Mouse (Mus musculus) liver, embryonic 16.5 days (tissue): ENCODE measurements around the gene Kcnmb3. TPM values are rescaled to one million over a fixed set of nuclear protein-coding genes. Genes with fewer than 3 reads are reported as not detected.
"Not testable (repeated sequence)": the region's sequence is repeated elsewhere in the genome, so short reads cannot be mapped to it uniquely, and the experiment has no call there.

Source experiments
- ATAC-seq: fragments of 200-750 bp; cut with Nextera tagmentation; 2 replicates; pipeline ENCODE4 v1.8.0; 2017; ENCODE audit warnings: low read depth, mild to moderate bottlenecking, moderate number of reproducible peaks, moderate library complexity
- H3K27ac ChIP-seq: fragments of 300-500 bp; sonication (generic); 2 replicates; pipeline ENCODE4 v1.5.1; 2014; ENCODE audit warnings: mild to moderate bottlenecking, low read length
- H3K27me3 ChIP-seq: fragments of 300-500 bp; sonication (generic); 2 replicates; pipeline ENCODE4 v1.6.1; 2014; ENCODE audit warnings: low read depth, low read length, mixed read lengths; ENCODE audit not compliant: control insufficient read depth, insufficient read depth
- H3K36me3 ChIP-seq: fragments of 300-500 bp; sonication (generic); 2 replicates; pipeline ENCODE4 v1.6.1; 2014; ENCODE audit warnings: mild to moderate bottlenecking; ENCODE audit not compliant: control insufficient read depth, insufficient read depth
- H3K4me1 ChIP-seq: fragments of 300-500 bp; sonication (generic); 2 replicates; pipeline ENCODE4 v1.6.1; 2014; ENCODE audit warnings: low read depth, low read length, mixed read lengths; ENCODE audit not compliant: control insufficient read depth
- H3K4me2 ChIP-seq: fragments of 300-500 bp; sonication (generic); 2 replicates; pipeline ENCODE4 v1.6.1; 2014; ENCODE audit warnings: low read depth, low read length, mixed read lengths
- H3K4me3 ChIP-seq: fragments of 300-500 bp; sonication (generic); 2 replicates; pipeline ENCODE4 v1.5.1; 2014; ENCODE audit warnings: low read depth, mild to moderate bottlenecking, low read length
- H3K9ac ChIP-seq: fragments of 300-500 bp; sonication (generic); 2 replicates; pipeline ENCODE4 v1.6.1; 2014; ENCODE audit warnings: low read depth, low read length
- H3K9me3 ChIP-seq: fragments of 300-500 bp; sonication (generic); replicated peaks from 2 replicates; pipeline ENCODE4 v1.6.1; 2016; ENCODE audit warnings: low read length; ENCODE audit not compliant: control insufficient read depth
- WGBS: fragments of 180-500 bp; shearing (Covaris S2); extraction: QIAGEN DNeasy Blood & Tissue Kit; methylation state at CpG from one replicate; pipeline ENCODE4 v1.1.7; 2014; ENCODE audit not compliant: insufficient replicate concordance; 5-methylcytosine and 5-hydroxymethylcytosine counted together
- polyA plus RNA-seq: library from polyadenylated mRNA; unstranded; fragments of >200 nt; fragmentation: Nextera tagmentation; extraction: Ambion mirVana; gene quantifications from 2 replicates; pipeline ENCODE4 v1.2.1, GENCODE M21; 2015

Gene Kcnmb3
- polyA plus RNA-seq, 1 experiment from 2014 or later, result not detected

GRCm38 (mm10) chr3:32429351-32429750 is 62.7 kb downstream of the Kcnmb3 start:
- not testable (repeated sequence) for H3K4me1 ChIP-seq, H3K9me3 ChIP-seq, H3K27me3 ChIP-seq, H3K4me2 ChIP-seq, ATAC-seq, H3K9ac ChIP-seq, H3K4me3 ChIP-seq, H3K36me3 ChIP-seq, H3K27ac ChIP-seq

- Histone ChIP-seq H3K4me1 (no peaks in the 10 kb centered on the region; the same call in 1 of the 2 replicates), H3K4me2 (no peak overlapping the region), H3K4me3 (no peak overlapping the region), H3K9ac (no peak overlapping the region), H3K27ac (no peak overlapping the region), H3K36me3 (no peaks in the 10 kb centered on the region), H3K9me3 (no peaks in the 10 kb centered on the region), H3K27me3 (no peaks in the 10 kb centered on the region)
- no peak for ATAC-seq
- WGBS, result 69% methylated on average over 4 of the region's 4 CpGs
Observed at GRCm38 (mm10) chr3:32428921-32429320, 63.1 kb downstream of the Kcnmb3 start.

DNA sequence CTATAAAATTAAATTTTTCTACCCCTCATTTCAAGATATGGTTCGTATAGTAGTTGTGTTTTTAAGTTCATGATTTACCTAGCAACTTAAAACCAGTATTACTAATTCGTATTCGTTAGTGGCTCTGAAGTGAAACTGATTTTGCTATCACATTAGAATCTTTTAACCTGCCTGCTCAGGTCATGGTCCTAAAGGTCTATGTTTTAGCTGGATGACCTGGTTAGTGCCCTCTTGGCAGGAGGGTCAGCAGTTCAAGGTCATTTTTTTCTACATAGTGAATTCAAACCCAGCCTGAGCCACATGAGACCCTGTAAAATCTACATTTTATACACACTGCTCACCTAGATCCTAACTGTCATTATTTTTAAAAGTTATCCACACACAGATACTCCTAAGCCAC is 63.7 kb downstream of the Kcnmb3 start:
- H3K4me2 ChIP-seq, result no peak overlapping the region
- H3K9me3 ChIP-seq, result no peaks in the 10 kb centered on the region
- no peak overlapping the region for H3K4me3 ChIP-seq
- H3K36me3 ChIP-seq, result no peaks in the 10 kb centered on the region
- H3K27me3 ChIP-seq, result no peaks in the 10 kb centered on the region
- no peak for ATAC-seq
- no peak overlapping the region for H3K27ac ChIP-seq
- H3K9ac ChIP-seq, result no peak overlapping the region
- no peaks in the 10 kb centered on the region; the same call in 1 of the 2 replicates for H3K4me1 ChIP-seq
- WGBS, result 61% methylated on average over 3 of the region's 3 CpGs

GRCm38 (mm10) chr3:32427695-32428094 is 64.3 kb downstream of the Kcnmb3 start:
- Histone ChIP-seq H3K27me3 (no peaks in the 10 kb centered on the region), H3K9ac (no peak overlapping the region), H3K27ac (no peak overlapping the region), H3K9me3 (no peaks in the 10 kb centered on the region), H3K36me3 (no peaks in the 10 kb centered on the region), H3K4me2 (no peak overlapping the region), H3K4me1 (no peaks in the 10 kb centered on the region; the same call in 1 of the 2 replicates), H3K4me3 (no peak overlapping the region)
- WGBS, result 52% methylated on average over 4 of the region's 4 CpGs
- no peak for ATAC-seq

Other genes with a start within 250 kb of the Kcnmb3 start
- gene Zmat3, start 126.2 kb downstream of the Kcnmb3 start, polyA plus RNA-seq, result 0.48 and 0.78 TPM in 2 replicates
- gene Pik3ca, start 94.6 kb downstream of the Kcnmb3 start, polyA plus RNA-seq, result 1.8 and 2.9 TPM in 2 replicates
- 15.0 and 16.2 TPM in 2 replicates for gene Zfp639, start 18.0 kb upstream of the Kcnmb3 start, polyA plus RNA-seq
- gene Mfn1, start 37.2 kb upstream of the Kcnmb3 start, polyA plus RNA-seq, result 16.3 and 17.0 TPM in 2 replicates
- gene Gnb4, start 124.4 kb upstream of the Kcnmb3 start, polyA plus RNA-seq, result 6.0 and 8.4 TPM in 2 replicates
- 68.0 and 71.3 TPM in 2 replicates for gene Actl6a, start 214.1 kb upstream of the Kcnmb3 start, polyA plus RNA-seq
- gene Ndufb5, start 244.8 kb upstream of the Kcnmb3 start, polyA plus RNA-seq, result 124 and 128 TPM in 2 replicates
- 12.7 and 13.6 TPM in 2 replicates for gene Mrpl47, start 245.4 kb upstream of the Kcnmb3 start, polyA plus RNA-seq